Mouse (Mus musculus) retina, postnatal 7 days (tissue): ENCODE measurements around the gene D330045A20Rik.
"Not testable (repeated sequence)": the region's sequence is repeated elsewhere in the genome, so short reads cannot be mapped to it uniquely, and the experiment has no call there.

Experiments used
- DNase-seq: peaks from one replicate; pipeline ENCODE4 v3.0.0-alpha.2; 2012; ENCODE audit warnings: low read depth, low spot score

D330045A20Rik gene

DNA sequence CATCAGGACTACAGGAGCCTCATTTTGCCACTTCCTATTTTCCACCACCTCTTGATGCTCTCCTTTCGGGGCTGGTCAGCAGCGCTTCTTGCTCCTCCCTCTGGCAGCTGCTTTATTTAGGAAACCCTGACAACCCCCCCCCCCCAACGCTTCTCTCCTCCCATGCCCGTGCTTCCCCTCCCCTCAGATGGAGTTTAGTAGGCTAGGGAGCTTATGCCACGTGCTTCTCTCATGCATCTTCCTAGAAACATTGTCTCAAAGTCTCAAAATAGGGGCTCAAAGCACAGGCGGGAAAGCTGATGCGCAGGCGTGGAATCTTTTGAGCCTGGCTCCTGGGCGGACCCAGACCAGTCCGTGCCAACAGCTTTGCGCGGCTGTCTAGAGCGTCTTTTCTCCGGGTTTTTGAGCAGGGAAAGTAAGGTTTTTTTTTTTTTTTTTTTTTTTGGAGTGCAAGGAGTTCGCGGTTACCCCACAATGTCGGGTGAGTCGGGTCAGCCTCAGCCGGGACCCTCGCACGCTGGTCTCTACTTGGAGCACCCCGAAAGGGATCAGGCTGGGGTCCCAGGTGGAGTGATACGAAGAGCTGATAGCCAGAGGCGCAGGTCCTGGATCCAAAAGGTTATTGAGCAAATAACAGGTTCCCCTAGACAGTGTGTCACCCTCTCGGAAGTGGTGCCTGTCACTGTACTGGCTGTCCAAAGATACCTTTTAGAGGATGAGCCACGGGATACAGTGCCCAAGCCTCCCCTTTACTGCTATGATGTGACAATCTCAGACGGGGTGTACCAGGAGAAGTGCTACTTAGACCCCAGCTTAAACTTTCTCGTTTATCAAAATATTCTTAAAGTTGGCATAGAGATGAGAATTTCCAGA lies at the start of gene D330045A20Rik:
Gene D330045A20Rik (plus strand): TSS at position 346 of the 873 bp plus-strand sequence.
- DNase-seq = peak; percentile 6

DNA sequence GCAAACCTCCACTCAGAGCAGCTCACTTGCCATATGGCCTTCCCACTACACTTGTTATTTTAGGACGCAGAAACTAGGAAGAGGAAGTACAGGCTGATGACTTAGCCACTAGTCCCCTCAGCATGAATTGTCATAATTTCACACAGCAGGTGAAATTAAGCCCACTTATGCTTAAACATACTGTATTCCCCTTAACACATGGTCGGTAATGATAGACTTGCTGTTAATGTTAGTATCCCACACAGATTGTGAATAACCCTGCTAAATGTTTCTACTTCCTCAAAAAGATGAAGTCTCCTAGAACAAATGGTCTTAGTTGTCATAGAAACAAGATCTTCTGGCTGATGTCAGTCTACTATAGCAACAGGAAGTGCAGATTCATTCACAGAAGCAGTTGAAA lies 47.6 kb upstream of the D330045A20Rik start:
- DNase-seq = no peak

- DNase-seq = no peak
Measured at GRCm38 (mm10) chrX:139435202-139435601, 45.0 kb upstream of the D330045A20Rik start.

DNA sequence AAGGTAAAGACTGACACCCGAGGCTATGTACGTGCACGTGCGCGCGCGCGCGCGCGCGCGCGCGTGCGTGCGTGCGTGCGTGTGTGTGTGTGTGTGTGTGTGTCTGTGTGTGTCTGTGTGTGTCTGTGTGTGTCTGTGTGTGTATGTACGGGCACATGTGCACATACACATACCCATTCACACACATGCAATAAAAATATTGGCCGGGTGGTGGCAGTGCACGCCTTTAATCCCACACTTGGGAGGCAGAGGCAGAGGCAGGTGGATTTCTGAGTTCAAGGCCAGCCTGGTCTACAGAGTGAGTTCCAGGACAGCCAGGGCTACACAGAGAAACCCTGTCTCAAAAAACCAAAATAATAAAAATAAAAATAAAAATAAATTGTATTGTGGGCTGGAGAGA lies 39.1 kb upstream of the D330045A20Rik start:
- not testable (repeated sequence) for DNase-seq

DNA sequence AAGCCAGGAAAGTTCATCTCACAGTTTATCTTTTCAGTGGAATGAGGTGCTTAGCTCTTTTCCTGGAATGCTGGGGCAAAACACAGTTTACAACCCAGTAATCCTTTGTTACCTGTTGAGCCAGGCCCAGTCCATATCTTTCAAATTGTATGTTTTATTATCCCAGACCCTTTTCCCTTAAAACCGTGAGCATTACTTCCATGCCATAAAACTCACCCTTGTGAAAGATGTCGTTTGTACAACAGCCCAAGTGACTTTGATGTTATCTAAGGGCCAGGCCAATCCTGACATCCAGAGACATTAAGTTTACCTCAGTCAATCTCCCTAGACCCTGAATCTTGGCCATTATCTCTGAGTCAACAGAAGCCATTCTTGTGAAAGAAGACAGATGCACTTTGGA lies 23.4 kb upstream of the D330045A20Rik start:
- DNase-seq = no peak

DNA sequence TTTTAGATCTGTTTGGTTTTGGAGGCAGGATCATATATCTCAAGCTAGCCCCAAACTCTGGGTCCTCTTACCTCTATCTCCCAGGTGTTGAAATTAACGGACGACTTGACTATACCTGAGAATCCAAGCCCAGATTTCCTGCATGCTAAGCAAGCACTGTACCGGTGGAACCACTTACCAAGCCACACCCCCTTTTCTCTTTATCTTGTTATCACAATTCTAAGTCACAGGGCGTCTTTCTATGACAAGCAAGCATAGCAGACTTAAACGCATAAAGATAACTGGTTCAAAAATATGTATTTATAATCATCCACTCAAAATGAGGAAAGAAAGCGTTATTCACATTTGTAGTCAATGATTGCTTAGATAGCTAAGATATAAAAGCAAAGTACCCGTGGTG lies 1.9 kb downstream of the D330045A20Rik start:
- no peak for DNase-seq

DNA sequence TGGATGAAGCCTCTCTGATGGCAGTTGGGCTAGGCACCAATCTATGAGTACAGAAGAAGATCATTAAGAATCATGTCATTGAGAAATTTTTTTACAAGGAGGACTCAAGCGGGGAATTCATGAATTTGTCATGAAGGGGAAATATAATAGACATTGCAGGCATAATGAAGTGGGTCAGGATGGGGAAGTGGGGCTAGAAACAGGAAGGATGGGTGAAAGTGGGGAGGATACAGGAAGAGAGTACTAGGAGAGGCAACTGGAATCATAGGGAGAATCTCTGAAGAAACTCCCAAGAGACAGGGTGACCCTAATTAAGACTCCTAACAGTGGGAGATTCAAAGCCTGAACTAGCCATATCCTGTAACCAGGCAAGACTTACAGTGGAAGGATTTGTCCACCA lies 4.8 kb downstream of the D330045A20Rik start:
- DNase-seq = no peak

GRCm38 (mm10) chrX:139516156-139516555 lies 36.0 kb downstream of the D330045A20Rik start:
- no peak for DNase-seq

DNA sequence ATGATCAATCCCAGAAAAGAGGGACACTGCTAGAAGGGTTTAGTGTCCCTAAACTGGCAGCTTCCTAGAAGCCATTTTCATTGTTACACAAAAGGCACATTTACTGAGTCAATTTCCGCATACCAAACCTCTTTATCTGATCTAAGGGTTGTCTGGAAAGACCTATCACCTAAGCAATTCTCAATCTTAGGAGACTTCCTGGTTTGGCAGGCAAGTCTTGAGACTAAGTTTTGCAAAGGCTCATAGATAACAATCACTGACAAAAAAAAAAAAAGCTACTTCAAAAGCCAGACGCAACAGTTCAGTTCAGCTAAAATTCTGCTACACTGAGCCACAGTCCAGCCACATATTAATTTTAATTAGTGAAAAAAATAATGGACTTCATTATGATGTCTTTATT lies 39.1 kb downstream of the D330045A20Rik start:
- DNase-seq = no peak

- DNase-seq = no peak
Measured at GRCm38 (mm10) chrX:139524303-139525091, 44.3 kb downstream of the D330045A20Rik start.

GRCm38 (mm10) chrX:139525724-139526123 lies 45.6 kb downstream of the D330045A20Rik start:
- no peak for DNase-seq

GRCm38 (mm10) chrX:139526984-139527383 lies 46.8 kb downstream of the D330045A20Rik start:
- DNase-seq = no peak

GRCm38 (mm10) chrX:139529678-139530077 lies 49.5 kb downstream of the D330045A20Rik start:
- DNase-seq = no peak

- no peak for DNase-seq
Measured at GRCm38 (mm10) chrX:139532293-139532692, 52.1 kb downstream of the D330045A20Rik start.

- DNase-seq = no peak
Measured at GRCm38 (mm10) chrX:139537641-139538397, 57.7 kb downstream of the D330045A20Rik start.

- no peak for DNase-seq
Measured at GRCm38 (mm10) chrX:139543726-139544125, 63.6 kb downstream of the D330045A20Rik start.

- no peak for DNase-seq
Measured at GRCm38 (mm10) chrX:139550456-139550855, 70.3 kb downstream of the D330045A20Rik start.

GRCm38 (mm10) chrX:139552090-139552489 lies 71.9 kb downstream of the D330045A20Rik start:
- DNase-seq = no peak

DNA sequence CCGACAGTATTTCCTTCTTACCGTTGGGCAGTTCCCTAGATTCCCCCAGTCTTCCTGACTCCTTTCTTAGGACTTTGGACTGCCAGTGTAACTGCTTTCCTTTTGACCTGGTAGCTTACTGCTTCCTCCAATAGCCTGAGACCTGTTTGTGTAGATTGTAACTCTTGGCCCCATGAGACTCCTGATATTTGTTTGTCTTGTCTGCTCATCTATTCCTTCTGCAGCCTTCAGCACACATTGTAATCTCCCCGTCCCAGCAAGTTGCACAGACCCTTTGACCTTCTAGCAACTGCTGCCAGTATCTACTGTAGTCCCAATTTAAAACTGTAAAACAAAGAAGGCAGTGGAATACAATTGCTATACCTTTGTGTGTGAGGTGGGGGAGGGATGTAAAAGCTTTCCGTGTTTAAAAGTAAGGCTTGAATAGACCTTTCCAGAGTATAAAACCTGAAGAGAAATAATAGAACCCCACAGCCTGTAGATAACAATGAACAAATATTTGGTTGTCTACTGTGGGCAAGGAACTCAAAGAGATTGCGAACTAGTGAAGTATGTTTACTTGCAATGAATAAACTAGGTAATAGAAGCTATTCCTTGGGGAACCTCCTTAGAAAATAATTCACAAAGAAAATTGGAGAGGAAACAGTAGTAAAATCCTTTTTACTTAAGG lies 82.2 kb downstream of the D330045A20Rik start:
- DNase-seq = no peak

DNA sequence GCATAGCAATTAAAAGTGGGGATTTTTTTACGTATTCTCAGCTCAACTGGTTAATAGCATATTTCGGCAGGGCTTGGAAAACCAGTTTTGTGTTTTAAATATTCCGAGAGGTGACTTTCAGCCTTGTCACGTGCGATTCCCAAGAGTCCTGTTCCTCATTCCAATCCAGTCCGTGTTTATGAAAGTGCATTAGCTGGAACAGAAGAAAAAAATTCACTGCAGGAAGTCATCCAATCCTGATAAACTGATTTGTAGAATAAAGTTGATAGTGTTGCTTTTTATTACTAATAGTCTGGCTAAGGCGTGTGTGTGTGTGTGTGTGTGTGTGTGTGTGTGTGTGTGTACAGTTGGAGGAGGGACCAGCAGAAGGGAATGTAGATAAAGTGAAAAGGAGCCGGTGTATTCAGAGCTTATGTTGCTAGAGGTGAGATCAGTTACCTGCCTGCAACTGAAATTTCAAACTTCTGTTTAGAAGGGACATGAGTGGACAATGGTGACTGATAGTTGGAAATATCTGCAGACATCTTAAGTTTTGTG lies 82.8 kb downstream of the D330045A20Rik start, which contains the start of gene Rnf128:
Gene Rnf128 (plus strand): TSS at position 392 of the 537 bp plus-strand sequence.
- DNase-seq = no peak

GRCm38 (mm10) chrX:139570054-139570453 lies 89.9 kb downstream of the D330045A20Rik start:
- DNase-seq = no peak
